Mouse (Mus musculus) forebrain, embryonic 12.5 days (tissue): ENCODE measurements around the gene Gdf3. TPM values are rescaled to one million over a fixed set of nuclear protein-coding genes. Genes with fewer than 3 reads are reported as not detected.
"Not testable (repeated sequence)": the region's sequence is repeated elsewhere in the genome, so short reads cannot be mapped to it uniquely, and the experiment has no call there.

Source experiments
- ATAC-seq: fragments of 200-750 bp; cut with Nextera tagmentation; 2 replicates; pipeline ENCODE4 v1.8.0; 2017; ENCODE audit warnings: moderate TSS enrichment; ENCODE audit not compliant: low FRiP score
- H3K27ac ChIP-seq: fragments of 300-500 bp; sonication (generic); 2 replicates; pipeline ENCODE4 v1.5.1; 2016; ENCODE audit warnings: mild to moderate bottlenecking
- H3K27me3 ChIP-seq: fragments of 300-500 bp; sonication (generic); 2 replicates; pipeline ENCODE4 v1.6.1; 2016; ENCODE audit warnings: mild to moderate bottlenecking
- H3K36me3 ChIP-seq: fragments of 300-500 bp; sonication (generic); replicated peaks from 2 replicates; pipeline ENCODE4 v1.6.1; 2016; ENCODE audit warnings: mild to moderate bottlenecking
- H3K4me1 ChIP-seq: fragments of 300-500 bp; sonication (generic); 2 replicates; pipeline ENCODE4 v1.6.1; 2016
- H3K4me2 ChIP-seq: fragments of 300-500 bp; sonication (generic); 2 replicates; pipeline ENCODE4 v1.6.1; 2016; ENCODE audit warnings: mild to moderate bottlenecking, moderate library complexity
- H3K4me3 ChIP-seq: fragments of 300-500 bp; sonication (generic); replicated peaks from 2 replicates; pipeline ENCODE4 v1.5.1; 2016; ENCODE audit warnings: mild to moderate bottlenecking
- H3K9ac ChIP-seq: fragments of 300-500 bp; sonication (generic); 2 replicates; pipeline ENCODE4 v1.6.1; 2016; ENCODE audit warnings: mild to moderate bottlenecking
- H3K9me3 ChIP-seq: fragments of 300-500 bp; sonication (generic); 2 replicates; pipeline ENCODE4 v1.6.1; 2016
- WGBS: fragments of 180-500 bp; shearing (Covaris S2); methylation state at CpG from one replicate; pipeline ENCODE4 v1.1.7; 2016; 5-methylcytosine and 5-hydroxymethylcytosine counted together
- polyA plus RNA-seq: library from polyadenylated mRNA; unstranded; fragments of >200 nt; fragmentation: Nextera tagmentation; extraction: Ambion mirVana; gene quantifications from 2 replicates; pipeline ENCODE4 v1.2.1, GENCODE M21; 2016

The Gdf3 gene
- polyA plus RNA-seq, 1 experiment from 2014 or later: not detected

GRCm38 (mm10) chr6:122577030-122577429 is 32.9 kb downstream of the Gdf3 start:
- 89% methylated on average over 3 of the region's 3 CpGs for WGBS
- Histone ChIP-seq H3K4me1 (no peaks in the 10 kb centered on the region), H3K4me3 (no peak overlapping the region), H3K9ac (no peak overlapping the region), H3K4me2 (no peak overlapping the region), H3K9me3 (no peaks in the 10 kb centered on the region), H3K27ac (no peak overlapping the region), H3K36me3 (no peaks in the 10 kb centered on the region), H3K27me3 (no peaks in the 10 kb centered on the region)
- ATAC-seq: no peak

DNA sequence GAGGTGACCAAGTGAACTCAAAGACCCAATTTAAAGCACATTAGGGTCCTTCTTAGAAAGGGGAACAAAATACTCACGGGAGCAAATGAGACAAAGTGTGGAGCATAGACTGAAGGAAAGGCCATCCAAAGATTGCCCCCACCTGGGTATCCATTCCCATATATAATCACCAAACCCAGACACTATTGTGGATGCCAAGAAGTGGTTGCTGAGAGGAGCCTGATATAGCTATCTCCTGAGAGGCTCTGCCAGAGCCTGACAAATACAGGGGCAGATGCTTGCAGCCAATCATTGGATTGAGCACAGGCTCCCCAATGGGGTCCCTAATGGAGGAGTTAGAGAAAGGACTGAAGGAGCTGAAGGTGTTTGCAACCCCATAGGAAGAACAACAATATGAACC is 34.9 kb downstream of the Gdf3 start:
- H3K4me1 ChIP-seq, ATAC-seq, H3K27me3 ChIP-seq, H3K27ac ChIP-seq, H3K9me3 ChIP-seq, H3K9ac ChIP-seq, H3K36me3 ChIP-seq, H3K4me2 ChIP-seq, H3K4me3 ChIP-seq: not testable (repeated sequence)
- WGBS: 100% methylated on average over 1 of the region's 1 CpGs

DNA sequence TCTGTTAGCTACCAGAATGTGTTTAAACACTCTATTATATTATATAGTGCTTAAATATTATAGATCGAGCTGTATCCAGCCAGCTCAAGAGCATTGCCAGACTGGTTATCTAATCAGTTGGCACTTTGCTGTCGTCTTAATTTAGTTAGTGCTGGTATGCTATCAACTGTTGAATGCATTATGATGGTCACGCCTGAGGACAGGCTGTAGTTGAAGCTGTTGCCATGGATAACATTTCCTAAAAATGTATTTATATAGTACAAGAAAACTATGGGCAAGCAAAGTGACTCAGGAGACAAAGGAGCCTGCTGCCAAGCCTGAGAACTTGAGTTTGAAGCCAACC is 38.3 kb downstream of the Gdf3 start:
- H3K27ac ChIP-seq: no peak overlapping the region
- no peak overlapping the region for H3K4me3 ChIP-seq
- no peaks in the 10 kb centered on the region for H3K27me3 ChIP-seq
- no peak overlapping the region for H3K9ac ChIP-seq
- H3K36me3 ChIP-seq: no peaks in the 10 kb centered on the region
- H3K4me2 ChIP-seq: no peak overlapping the region
- no peaks in the 10 kb centered on the region for H3K4me1 ChIP-seq
- ATAC-seq: no peak
- WGBS: 90% methylated on average over 3 of the region's 3 CpGs
- no peaks in the 10 kb centered on the region for H3K9me3 ChIP-seq

- H3K27me3 ChIP-seq: no peaks in the 10 kb centered on the region
- 78% methylated on average over 8 of the region's 8 CpGs for WGBS
- H3K9me3 ChIP-seq: no peaks in the 10 kb centered on the region
- no peak overlapping the region for H3K4me2 ChIP-seq
- ATAC-seq: no peak
- H3K36me3 ChIP-seq: no peaks in the 10 kb centered on the region
- no peak overlapping the region for H3K4me3 ChIP-seq
- no peak overlapping the region for H3K27ac ChIP-seq
- no peak overlapping the region for H3K9ac ChIP-seq
- no peaks in the 10 kb centered on the region for H3K4me1 ChIP-seq
Measured at GRCm38 (mm10) chr6:122570695-122571616, 38.9 kb downstream of the Gdf3 start.

- Histone ChIP-seq H3K4me3 (no peak overlapping the region), H3K27ac (no peak overlapping the region), H3K27me3 (no peaks in the 10 kb centered on the region), H3K4me1 (no peaks in the 10 kb centered on the region), H3K4me2 (no peak overlapping the region), H3K9ac (no peak overlapping the region), H3K36me3 (no peaks in the 10 kb centered on the region), H3K9me3 (no peaks in the 10 kb centered on the region)
- WGBS: 73% methylated on average over 1 of the region's 1 CpGs
- peak; percentile 46; the same call in 1 of the 2 replicates for ATAC-seq
Measured at GRCm38 (mm10) chr6:122569762-122570161, 40.1 kb downstream of the Gdf3 start.

DNA sequence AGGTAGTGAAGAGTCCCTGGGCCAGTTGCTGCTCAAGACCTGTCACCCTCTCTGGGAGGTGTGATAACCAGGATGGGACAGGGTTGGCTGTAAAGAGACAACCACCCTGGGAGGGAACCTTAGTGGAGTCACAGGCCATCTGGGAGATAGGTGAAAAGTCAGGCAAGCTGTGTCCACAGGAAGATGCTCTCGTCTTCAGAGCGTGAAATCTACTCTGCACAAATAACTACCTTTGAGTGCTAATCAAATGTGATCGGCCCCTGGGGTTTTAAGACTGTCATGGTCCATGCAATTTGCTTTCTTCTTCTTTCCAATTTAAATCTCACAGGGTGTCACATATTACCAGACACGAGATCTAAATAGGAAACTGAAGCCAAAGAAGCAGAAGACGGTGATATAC is 40.8 kb downstream of the Gdf3 start:
- Histone ChIP-seq H3K27ac (no peak overlapping the region), H3K4me2 (no peak overlapping the region), H3K4me3 (no peak overlapping the region), H3K9ac (no peak overlapping the region), H3K4me1 (no peaks in the 10 kb centered on the region), H3K27me3 (no peaks in the 10 kb centered on the region), H3K36me3 (no peaks in the 10 kb centered on the region), H3K9me3 (no peaks in the 10 kb centered on the region)
- 70% methylated on average over 5 of the region's 5 CpGs for WGBS
- no peak for ATAC-seq

GRCm38 (mm10) chr6:122565070-122565784 is 44.7 kb downstream of the Gdf3 start:
- Histone ChIP-seq H3K4me3 (no peak overlapping the region), H3K27me3 (0 out of 2 replicates have a peak, but pooled peaks cover 5% of the 10 kb centered on the region), H3K9ac (no peak overlapping the region), H3K4me1 (peaks cover 2% of the 10 kb centered on the region; the same call in 1 of the 2 replicates), H3K27ac (no peak overlapping the region), H3K36me3 (no peaks in the 10 kb centered on the region), H3K9me3 (no peaks in the 10 kb centered on the region), H3K4me2 (no peak overlapping the region)
- ATAC-seq: no peak
- WGBS: 94% methylated on average over 9 of the region's 9 CpGs

DNA sequence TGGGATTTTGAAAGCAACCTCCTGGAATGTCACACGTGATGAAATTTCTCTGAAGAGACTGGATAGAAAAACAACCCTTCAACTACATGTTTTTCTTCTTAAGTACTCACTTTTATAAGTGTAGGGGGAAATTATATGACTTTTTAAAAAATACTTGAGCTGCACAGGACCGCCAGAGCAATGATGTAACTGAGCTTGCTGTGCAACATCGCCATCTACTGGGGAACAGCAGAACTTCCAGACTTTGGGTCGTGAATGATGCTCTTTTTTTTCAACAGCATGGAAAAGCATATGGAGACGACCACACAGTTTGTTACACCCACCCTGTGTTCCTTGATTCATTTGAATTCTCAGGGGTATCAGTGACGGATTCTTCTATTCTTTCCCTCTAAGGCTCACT is 47.4 kb downstream of the Gdf3 start:
- Histone ChIP-seq H3K36me3 (no peaks in the 10 kb centered on the region), H3K4me1 (peaks cover 4% of the 10 kb centered on the region; the same call in 1 of the 2 replicates), H3K27me3 (0 out of 2 replicates have a peak, but pooled peaks cover 5% of the 10 kb centered on the region), H3K4me3 (no peak overlapping the region), H3K9me3 (no peaks in the 10 kb centered on the region), H3K4me2 (peak overlapping the region; percentile 38), H3K27ac (no peak overlapping the region), H3K9ac (no peak overlapping the region)
- ATAC-seq: peak; percentile 62
- 3% methylated on average over 6 of the region's 6 CpGs for WGBS

DNA sequence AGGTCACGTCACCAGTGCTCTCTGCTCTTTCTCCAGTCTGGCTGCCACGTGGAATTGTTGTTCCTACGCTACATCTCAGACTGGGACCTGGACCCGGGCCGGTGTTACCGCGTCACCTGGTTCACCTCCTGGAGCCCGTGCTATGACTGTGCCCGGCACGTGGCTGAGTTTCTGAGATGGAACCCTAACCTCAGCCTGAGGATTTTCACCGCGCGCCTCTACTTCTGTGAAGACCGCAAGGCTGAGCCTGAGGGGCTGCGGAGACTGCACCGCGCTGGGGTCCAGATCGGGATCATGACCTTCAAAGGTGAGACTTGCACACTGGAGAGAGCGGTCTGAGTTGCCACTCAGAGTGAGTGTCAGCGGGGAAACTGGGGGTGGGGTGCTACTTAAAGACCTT is 48.9 kb downstream of the Gdf3 start:
- Histone ChIP-seq H3K4me1 (peaks cover 7% of the 10 kb centered on the region; the same call in 1 of the 2 replicates), H3K27ac (no peak overlapping the region), H3K27me3 (0 out of 2 replicates have a peak, but pooled peaks cover 5% of the 10 kb centered on the region), H3K9me3 (no peaks in the 10 kb centered on the region), H3K4me2 (no peak overlapping the region), H3K9ac (no peak overlapping the region), H3K36me3 (no peaks in the 10 kb centered on the region), H3K4me3 (no peak overlapping the region)
- 86% methylated on average over 20 of the region's 20 CpGs for WGBS
- peak; percentile 24 for ATAC-seq

DNA sequence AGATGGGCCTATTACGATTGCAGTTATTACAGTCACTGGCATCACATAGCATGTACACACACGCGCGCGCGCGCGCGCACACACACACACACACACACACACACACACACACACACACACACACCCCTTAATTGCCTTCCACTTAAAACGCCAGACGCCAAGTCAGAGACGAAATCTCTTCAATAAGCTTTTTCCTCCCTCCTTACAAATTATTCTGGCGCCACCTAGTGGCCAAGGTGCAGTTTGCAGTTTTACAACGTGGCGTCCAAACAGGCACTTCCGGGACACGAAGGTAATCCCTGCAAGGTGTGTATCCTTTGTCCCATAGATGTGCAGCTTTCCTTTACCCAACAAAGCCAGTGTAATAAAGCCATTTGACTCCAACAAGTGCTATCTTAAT is 49.5 kb downstream of the Gdf3 start:
- no peaks in the 10 kb centered on the region for H3K9me3 ChIP-seq
- WGBS: 11% methylated on average over 17 of the region's 17 CpGs
- no peaks in the 10 kb centered on the region for H3K36me3 ChIP-seq
- H3K4me1 ChIP-seq: peaks cover 7% of the 10 kb centered on the region; the same call in 1 of the 2 replicates
- H3K27me3 ChIP-seq: 0 out of 2 replicates have a peak, but pooled peaks cover 5% of the 10 kb centered on the region
- H3K27ac ChIP-seq: no peak overlapping the region
- peak; percentile 33 for ATAC-seq
- H3K4me3 ChIP-seq: peak overlapping the region; percentile 21
- H3K9ac ChIP-seq: no peak overlapping the region
- H3K4me2 ChIP-seq: peak overlapping the region; percentile 45

- no peak overlapping the region for H3K27ac ChIP-seq
- no peaks in the 10 kb centered on the region for H3K9me3 ChIP-seq
- 24% methylated on average over 15 of the region's 15 CpGs for WGBS
- no peak overlapping the region for H3K9ac ChIP-seq
- peak overlapping the region; percentile 36 for H3K4me2 ChIP-seq
- ATAC-seq: peak; percentile 49; the same call in 1 of the 2 replicates
- H3K36me3 ChIP-seq: no peaks in the 10 kb centered on the region
- peak overlapping the region; percentile 10; the same call in 1 of the 2 replicates for H3K4me3 ChIP-seq
- H3K27me3 ChIP-seq: 0 out of 2 replicates have a peak, but pooled peaks cover 5% of the 10 kb centered on the region
- H3K4me1 ChIP-seq: peaks cover 7% of the 10 kb centered on the region; the same call in 1 of the 2 replicates
Measured at GRCm38 (mm10) chr6:122556959-122557561, 52.8 kb downstream of the Gdf3 start.
